Mouse (Mus musculus): ENCODE data around the gene Noc4l.
A peak's percentile ranks its signal among the peaks of the same experiment; 100 is the strongest.

Noc4l gene

GRCm38 (mm10) chr5:110652719-110653648 is at the start of gene Noc4l, which contains the start of gene Ddx51:
Noc4l (minus strand) TSS chr5:110653417.
Ddx51 (plus strand) TSS chr5:110653451.
- DNase-seq = peak; percentile 97 to 98

- DNase-seq = no peak
These were observed 45.4 kb upstream of the Noc4l start for GRCm38 (mm10) chr5:110698617-110699016.

GRCm38 (mm10) chr5:110682041-110682440 is 28.8 kb upstream of the Noc4l start:
- no peak for DNase-seq

- DNase-seq = no peak
These were observed 12.4 kb upstream of the Noc4l start for GRCm38 (mm10) chr5:110665486-110666121.

- no peak for DNase-seq
These were observed 11.6 kb upstream of the Noc4l start for GRCm38 (mm10) chr5:110664750-110665269.

GRCm38 (mm10) chr5:110664041-110664440 is 10.8 kb upstream of the Noc4l start:
- no peak for DNase-seq

GRCm38 (mm10) chr5:110659682-110660081 is 6.5 kb upstream of the Noc4l start:
- no peak for DNase-seq

GRCm38 (mm10) chr5:110653686-110654085 is 469 bp upstream of the Noc4l start:
- no peak for DNase-seq

GRCm38 (mm10) chr5:110646377-110646776 is 6.8 kb downstream of the Noc4l start:
- DNase-seq = no peak

GRCm38 (mm10) chr5:110639459-110639858 is 13.8 kb downstream of the Noc4l start:
- DNase-seq = peak; percentile 70 to 80

GRCm38 (mm10) chr5:110638306-110639074 is 14.7 kb downstream of the Noc4l start:
- DNase-seq = no peak

GRCm38 (mm10) chr5:110635951-110636707 is 17.1 kb downstream of the Noc4l start:
- no peak for DNase-seq

- DNase-seq = peak; percentile 84 to 89
These were observed 23.6 kb downstream of the Noc4l start for GRCm38 (mm10) chr5:110629525-110630120.

GRCm38 (mm10) chr5:110628156-110628555 is 25.1 kb downstream of the Noc4l start:
- DNase-seq = no peak

GRCm38 (mm10) chr5:110627351-110627750 is 25.9 kb downstream of the Noc4l start:
- no peak for DNase-seq

GRCm38 (mm10) chr5:110624319-110624718 is 28.9 kb downstream of the Noc4l start:
- no peak for DNase-seq

GRCm38 (mm10) chr5:110619226-110619625 is 34.0 kb downstream of the Noc4l start:
- peak in 1 of 2 experiments; percentile 27 for DNase-seq

- no peak for DNase-seq
These were observed 41.6 kb downstream of the Noc4l start for GRCm38 (mm10) chr5:110611435-110612158.

GRCm38 (mm10) chr5:110610484-110610883 is 42.7 kb downstream of the Noc4l start:
- no peak for DNase-seq

GRCm38 (mm10) chr5:110609868-110610267 is 43.3 kb downstream of the Noc4l start:
- no peak for DNase-seq

GRCm38 (mm10) chr5:110609425-110609824 is 43.8 kb downstream of the Noc4l start:
- no peak for DNase-seq

Measured in kidney, postnatal 25 days (tissue).